Mouse (Mus musculus): ENCODE measurements at regions not wholly inside any gene's neighbourhood (a gene's known extent, or its start where the extent isn't known, plus 50 kb on each side); places are given as distances from the start of the nearest gene placed in this dataset.

DNA sequence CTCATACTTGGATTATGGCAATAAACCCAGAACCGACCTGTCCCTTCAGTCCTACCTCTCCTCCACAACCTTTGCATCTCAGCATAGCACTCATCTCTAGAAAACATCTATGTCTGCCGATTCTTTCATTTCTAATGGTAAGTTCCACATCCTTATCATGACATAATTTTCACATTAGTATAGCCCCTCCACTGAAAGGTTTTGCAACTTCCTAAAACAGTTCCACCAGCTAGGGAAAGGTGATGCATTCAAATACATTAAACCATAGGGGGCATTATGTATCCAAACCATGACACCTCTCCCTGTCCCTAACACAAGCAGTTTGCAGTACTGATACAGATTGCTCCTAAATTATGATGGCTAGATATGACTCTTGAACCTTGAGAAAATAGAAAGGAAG lies 268.0 kb downstream of the Gm11232 start:
- TF ChIP-seq CTCF (IDR thresholded peaks at IDR 0.05; ENCODE audit: extremely low read depth, insufficient read depth, low read length) = no peak
- no peak for TF ChIP-seq POLR2A (IDR thresholded peaks at IDR 0.05; ENCODE audit: extremely low read depth, insufficient read depth, low read length)
